Mouse (Mus musculus): ENCODE measurements around the gene Zmym6.
A peak's percentile ranks its signal among the peaks of the same experiment; 100 is the strongest.

DNA sequence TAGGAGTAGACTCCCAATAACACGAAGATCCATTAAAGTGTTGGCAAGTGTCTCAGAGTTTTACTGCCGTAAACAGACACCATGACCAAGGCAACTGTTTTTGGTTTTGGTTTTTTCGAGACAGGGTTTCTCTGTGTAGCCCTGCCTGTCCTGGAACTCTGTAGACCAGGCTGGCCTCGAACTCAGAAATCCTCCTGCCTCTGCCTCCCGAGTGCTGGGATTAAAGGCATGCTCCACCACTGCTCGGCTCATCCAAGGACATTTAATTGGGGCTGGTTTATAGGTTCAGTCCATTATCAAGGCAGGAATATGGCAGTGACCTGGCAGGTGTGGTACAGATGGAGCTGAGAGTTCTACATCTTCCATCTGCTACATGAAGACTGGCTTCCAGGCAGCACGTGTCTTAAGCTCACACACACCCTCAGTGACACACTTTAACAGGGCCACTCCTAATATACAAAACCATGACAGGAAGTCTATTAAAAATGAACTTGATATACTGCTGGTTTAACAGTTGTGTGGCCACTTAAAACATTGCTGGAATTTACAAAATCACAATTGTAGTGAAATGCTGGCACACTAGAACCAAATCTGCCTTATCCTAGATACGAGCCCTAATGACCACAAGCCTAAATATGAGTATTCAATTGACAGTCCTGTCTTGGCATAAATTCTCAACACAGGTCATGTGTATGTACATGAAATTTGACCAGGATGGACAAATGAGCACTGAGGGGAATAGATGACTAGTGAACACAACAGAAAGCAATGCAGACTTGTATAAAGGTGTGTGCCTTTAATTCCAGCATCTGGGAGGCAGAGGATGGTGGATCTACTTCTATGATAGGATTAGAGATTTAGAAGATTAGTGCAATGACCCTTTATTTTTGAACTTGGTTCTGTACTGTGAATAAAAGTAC, 39.0 kb upstream of the Zmym6 start:
- peak; percentile 67; the same call in 1 of the 2 replicates for TF ChIP-seq CHD2 (IDR thresholded peaks at IDR 0.05; ENCODE audit: low read depth, low read length)
- no peak for TF ChIP-seq ZC3H11A (IDR thresholded peaks at IDR 0.05; ENCODE audit: borderline replicate concordance, low read depth, low read length)
- no peak for TF ChIP-seq MAFK (IDR thresholded peaks at IDR 0.05; ENCODE audit: insufficient read depth, low read depth, low read length)
- TF ChIP-seq HCFC1 (IDR thresholded peaks at IDR 0.05; ENCODE audit: borderline replicate concordance, insufficient read depth, low read length): no peak
- TF ChIP-seq ZNF384 (IDR thresholded peaks at IDR 0.05; ENCODE audit: low read depth, low read length): no peak
